Mouse (Mus musculus): ENCODE measurements around the gene Aspscr1. TPM values are rescaled to one million over a fixed set of nuclear protein-coding genes. Genes with fewer than 3 reads are reported as not detected.

Gene Aspscr1
- polyA plus RNA-seq, 1 experiment from 2014 or later: 144 TPM

DNA sequence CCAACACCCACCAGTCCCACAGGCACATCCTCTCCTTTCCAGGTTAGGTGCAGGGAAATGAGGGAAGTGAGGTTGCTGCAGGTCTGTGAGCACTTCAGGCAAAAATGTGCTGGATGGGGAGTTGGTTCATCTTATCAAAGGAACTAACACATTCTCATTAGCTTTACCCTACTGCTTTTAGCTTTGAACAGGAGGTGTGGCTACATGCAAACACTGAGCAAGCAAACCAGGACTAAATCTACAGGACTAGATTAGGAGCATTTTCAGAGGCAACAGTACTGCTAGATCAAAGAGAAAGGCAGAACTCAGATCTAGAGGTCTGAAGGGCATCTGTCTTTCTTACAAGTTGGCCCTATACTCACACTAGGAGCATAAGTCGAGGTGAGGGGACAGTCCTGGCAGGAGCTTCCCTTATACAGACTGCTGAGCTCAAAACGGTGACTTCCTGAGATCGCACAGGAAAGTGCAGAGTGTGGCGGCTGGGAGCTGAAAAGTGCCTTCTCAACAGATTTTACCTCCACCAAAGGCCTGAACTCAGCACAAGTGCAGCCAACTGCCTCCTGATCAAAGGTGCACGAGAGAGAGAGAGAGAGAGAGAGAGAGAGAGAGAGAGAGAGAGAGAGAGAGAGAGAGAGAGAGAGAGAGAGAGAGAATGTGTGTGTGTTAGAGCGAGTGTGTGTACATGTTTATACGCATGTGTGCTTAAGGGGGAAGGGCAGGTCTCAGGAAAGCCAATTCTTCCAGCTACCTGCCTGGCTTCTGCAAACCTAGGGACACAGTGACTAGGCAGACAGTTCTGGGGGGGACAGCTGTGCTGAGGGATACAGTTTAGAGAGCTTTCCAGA lies 41.7 kb upstream of the Aspscr1 start:
- WGBS: 32% methylated on average over 7 of the region's 7 CpGs
- peak overlapping the region; percentile 27; the same call in 1 of the 2 replicates for H3K9ac ChIP-seq
- H3K4me1 ChIP-seq: peaks cover 44% of the 10 kb centered on the region
- no peak for ATAC-seq (replicated peaks; ENCODE audit: low FRiP score)
- H3K4me3 ChIP-seq (replicated peaks): peak overlapping the region; percentile 98
- peak overlapping the region; percentile 90 for H3K4me2 ChIP-seq
- H3K27me3 ChIP-seq: no peaks in the 10 kb centered on the region
- H3K27ac ChIP-seq: peak overlapping the region; percentile 92
- H3K36me3 ChIP-seq: peaks cover 31% of the 10 kb centered on the region
- H3K9me3 ChIP-seq (replicated peaks): no peaks in the 10 kb centered on the region

GRCm38 (mm10) chr11:120631726-120632448 lies 40.9 kb upstream of the Aspscr1 start:
- peaks cover 28% of the 10 kb centered on the region for H3K36me3 ChIP-seq
- peak overlapping the region; percentile 90 for H3K4me2 ChIP-seq
- H3K4me3 ChIP-seq (replicated peaks): peak overlapping the region; percentile 98
- H3K27ac ChIP-seq: peak overlapping the region; percentile 92
- peaks cover 44% of the 10 kb centered on the region for H3K4me1 ChIP-seq
- no peaks in the 10 kb centered on the region for H3K9me3 ChIP-seq (replicated peaks)
- H3K9ac ChIP-seq: peak overlapping the region; percentile 88
- no peaks in the 10 kb centered on the region for H3K27me3 ChIP-seq
- WGBS: 48% methylated on average over 4 of the region's 4 CpGs
- no peak for ATAC-seq (replicated peaks; ENCODE audit: low FRiP score)

- WGBS: under 1% methylated on average over 93 of the region's 116 CpGs
Measured at GRCm38 (mm10) chr11:120632559-120633519, 39.9 kb upstream of the Aspscr1 start.

DNA sequence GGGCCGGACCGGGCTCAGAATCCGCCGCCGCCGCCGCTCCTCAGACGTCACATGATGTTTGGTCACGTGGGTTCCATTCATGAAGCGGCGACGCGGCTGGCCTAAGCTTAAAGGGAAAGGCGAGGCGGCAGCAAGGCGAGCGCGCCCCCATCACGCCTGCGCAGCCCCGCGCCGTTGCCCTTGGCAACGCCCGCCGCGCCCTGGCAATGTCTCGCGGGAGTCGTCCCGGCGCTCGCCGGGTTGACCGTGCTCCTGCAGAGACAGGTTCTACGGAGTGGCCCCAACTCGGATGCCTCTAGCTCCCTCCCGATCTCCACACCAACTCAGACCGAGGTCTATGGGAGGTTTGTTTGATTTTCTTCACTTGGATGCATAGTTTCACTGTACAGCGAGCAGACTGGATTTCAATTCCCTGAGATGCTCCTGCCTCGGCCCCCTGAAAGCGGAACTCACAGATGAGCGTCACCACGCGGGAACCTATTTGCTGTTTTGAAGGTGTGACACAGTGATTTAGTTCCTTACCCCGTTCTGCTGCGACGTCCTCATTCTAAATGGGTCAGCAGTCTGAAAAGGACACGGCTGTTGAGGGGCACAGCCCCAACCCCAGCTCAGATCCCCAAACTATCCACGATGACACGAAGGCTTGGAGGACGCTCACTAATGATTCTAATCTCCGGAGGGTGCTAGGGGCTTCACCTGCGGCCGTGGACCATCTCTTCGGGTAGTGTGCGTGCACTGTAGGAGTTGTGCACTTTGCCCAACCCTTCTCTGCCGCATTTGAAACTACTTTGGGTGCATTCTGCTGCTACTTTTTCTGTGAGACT lies 39.0 kb upstream of the Aspscr1 start, which contains the start of gene Mafg:
TSS of gene Mafg (minus strand) at position 81 of the 824 bp plus-strand sequence.
- H3K9me3 ChIP-seq (replicated peaks): no peaks in the 10 kb centered on the region
- H3K4me3 ChIP-seq (replicated peaks): peak within 1 kb of the TSS; percentile 98
- H3K4me2 ChIP-seq: peak within 1 kb of the TSS; percentile 90
- peak; percentile 90 for ATAC-seq (replicated peaks; ENCODE audit: low FRiP score)
- 11% methylated on average over 58 of the region's 58 CpGs for WGBS
- H3K27me3 ChIP-seq: no peaks in the 10 kb centered on the region
- H3K9ac ChIP-seq: peak within 1 kb of the TSS; percentile 88
- peak within 1 kb of the TSS; percentile 92 for H3K27ac ChIP-seq
- H3K36me3 ChIP-seq: peaks cover 12% of the 10 kb centered on the region
- H3K4me1 ChIP-seq: peaks cover 44% of the 10 kb centered on the region

More at GRCm38 (mm10) chr11:120632559-120633519, 39.9 kb upstream of the Aspscr1 start:
- peak overlapping the region; percentile 92 for H3K27ac ChIP-seq
- H3K9ac ChIP-seq: peak overlapping the region; percentile 88
- H3K27me3 ChIP-seq: no peaks in the 10 kb centered on the region
- H3K4me2 ChIP-seq: peak overlapping the region; percentile 90
- peak overlapping the region; percentile 98 for H3K4me3 ChIP-seq (replicated peaks)
- peaks cover 44% of the 10 kb centered on the region for H3K4me1 ChIP-seq
- H3K36me3 ChIP-seq: peaks cover 18% of the 10 kb centered on the region
- peak; percentile 87 for ATAC-seq (replicated peaks; ENCODE audit: low FRiP score)
- H3K9me3 ChIP-seq (replicated peaks): no peaks in the 10 kb centered on the region

- peaks cover under 1% of the 10 kb centered on the region; the same call in 1 of the 2 replicates for H3K36me3 ChIP-seq
- no peak overlapping the region for H3K27ac ChIP-seq
- H3K9ac ChIP-seq: no peak overlapping the region
- no peak overlapping the region for H3K4me3 ChIP-seq (replicated peaks)
- H3K9me3 ChIP-seq (replicated peaks): no peaks in the 10 kb centered on the region
- H3K4me2 ChIP-seq: no peak overlapping the region
- peaks cover 34% of the 10 kb centered on the region for H3K4me1 ChIP-seq
- no peak for ATAC-seq (replicated peaks; ENCODE audit: low FRiP score)
- no peaks in the 10 kb centered on the region for H3K27me3 ChIP-seq
- 85% methylated on average over 5 of the region's 5 CpGs for WGBS
Measured at GRCm38 (mm10) chr11:120634810-120635209, 38.0 kb upstream of the Aspscr1 start.

GRCm38 (mm10) chr11:120641255-120641654 lies 31.5 kb upstream of the Aspscr1 start:
- no peaks in the 10 kb centered on the region for H3K9me3 ChIP-seq (replicated peaks)
- no peak overlapping the region for H3K4me3 ChIP-seq (replicated peaks)
- H3K36me3 ChIP-seq: no peaks in the 10 kb centered on the region
- 0 out of 2 replicates have a peak overlapping the region, but pooled peaks have one; percentile 17 for H3K9ac ChIP-seq
- H3K4me1 ChIP-seq: peaks cover 18% of the 10 kb centered on the region
- no peak overlapping the region for H3K27ac ChIP-seq
- H3K27me3 ChIP-seq: peaks cover 6% of the 10 kb centered on the region; the same call in 1 of the 2 replicates
- WGBS: 49% methylated on average over 9 of the region's 9 CpGs
- no peak for ATAC-seq (replicated peaks; ENCODE audit: low FRiP score)
- no peak overlapping the region for H3K4me2 ChIP-seq

DNA sequence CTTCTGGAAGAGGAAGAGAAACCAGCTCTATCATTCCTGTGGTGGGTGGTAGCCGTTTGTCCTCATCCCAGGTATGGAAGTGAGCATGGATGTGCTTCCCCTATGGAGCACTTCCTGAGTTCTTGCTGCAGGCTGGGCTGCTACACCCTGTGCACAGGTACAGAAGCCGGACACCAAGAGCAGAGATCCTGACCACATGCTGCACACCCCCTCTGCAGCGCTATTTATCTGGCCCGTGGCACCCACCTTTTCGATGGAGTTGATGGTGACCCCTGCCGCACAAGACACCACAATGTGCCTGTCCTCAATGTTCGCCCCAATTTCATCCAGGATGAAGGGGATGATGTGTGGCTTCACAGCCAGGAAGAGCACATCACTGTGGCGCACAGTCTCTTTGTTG lies 30.9 kb upstream of the Aspscr1 start:
- 0 out of 2 replicates have a peak overlapping the region, but pooled peaks have one; percentile 66 for H3K9ac ChIP-seq
- H3K27ac ChIP-seq: no peak overlapping the region
- H3K9me3 ChIP-seq (replicated peaks): no peaks in the 10 kb centered on the region
- no peak overlapping the region for H3K4me2 ChIP-seq
- H3K27me3 ChIP-seq: peaks cover 9% of the 10 kb centered on the region; the same call in 1 of the 2 replicates
- H3K4me3 ChIP-seq (replicated peaks): no peak overlapping the region
- peaks cover 18% of the 10 kb centered on the region for H3K4me1 ChIP-seq
- H3K36me3 ChIP-seq: no peaks in the 10 kb centered on the region
- WGBS: 83% methylated on average over 8 of the region's 8 CpGs
- no peak for ATAC-seq (replicated peaks; ENCODE audit: low FRiP score)

DNA sequence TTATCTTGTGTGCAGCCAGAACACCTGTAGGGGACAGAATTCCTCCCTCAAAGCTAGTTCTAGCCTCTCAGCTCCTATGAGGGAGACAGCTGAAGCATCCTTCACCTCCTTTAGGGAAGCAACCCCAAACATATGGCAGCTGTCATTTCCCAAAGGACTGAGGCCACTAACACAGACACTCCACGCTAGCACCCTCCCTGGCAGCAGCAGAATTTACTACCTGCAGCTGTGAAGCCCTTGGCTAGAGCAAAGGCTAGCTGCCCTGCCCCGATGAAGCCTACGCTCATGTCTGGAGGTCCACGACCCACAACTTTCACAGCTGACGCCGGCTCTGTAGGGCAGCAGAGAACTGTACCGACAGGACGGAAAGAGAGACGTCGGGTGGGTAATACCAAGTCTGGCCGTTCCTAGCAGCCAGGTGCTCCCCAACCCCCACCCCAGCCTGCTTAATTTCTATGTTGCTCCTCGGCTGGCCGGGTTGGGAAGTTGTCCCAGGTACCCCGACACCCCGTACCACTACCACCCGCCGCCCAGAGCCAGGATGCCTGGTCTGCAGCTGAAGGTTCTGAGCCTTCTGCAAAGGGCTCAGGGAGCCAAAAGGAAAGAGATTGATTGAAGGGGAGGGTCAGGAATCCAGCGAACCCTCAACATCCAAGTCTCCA lies 29.7 kb upstream of the Aspscr1 start:
- Histone ChIP-seq H3K4me3 (replicated peaks) (peak overlapping the region; percentile 50), H3K27me3 (peaks cover 20% of the 10 kb centered on the region; the same call in 1 of the 2 replicates), H3K4me2 (peak overlapping the region; percentile 78), H3K9me3 (replicated peaks) (no peaks in the 10 kb centered on the region), H3K27ac (no peak overlapping the region), H3K36me3 (no peaks in the 10 kb centered on the region), H3K9ac (peak overlapping the region; percentile 66), H3K4me1 (peaks cover 24% of the 10 kb centered on the region)
- under 1% methylated on average over 18 of the region's 18 CpGs for WGBS
- peak; percentile 48 for ATAC-seq (replicated peaks; ENCODE audit: low FRiP score)

DNA sequence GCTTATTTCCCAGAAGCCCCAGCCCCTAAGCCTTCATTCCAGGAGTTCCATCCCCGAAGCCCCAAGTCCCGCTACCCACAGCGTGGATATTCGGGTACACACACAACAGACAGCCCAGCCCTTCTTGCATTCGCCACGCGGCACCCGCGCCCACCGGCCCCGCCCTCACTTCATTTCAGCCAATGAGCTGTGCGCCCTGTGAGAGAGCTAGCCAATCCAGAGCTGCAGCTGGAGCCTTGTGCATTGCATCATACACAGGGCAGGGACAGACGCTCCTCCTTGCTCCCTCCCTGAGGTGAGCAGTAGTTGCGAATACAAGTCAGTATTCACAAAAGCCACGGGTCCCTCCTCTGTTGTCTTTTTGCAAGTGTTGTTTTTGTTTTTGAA lies 29.2 kb upstream of the Aspscr1 start, which contains the start of gene Pycr1:
TSS of gene Pycr1 (minus strand) at position 169 of the 387 bp plus-strand sequence.
- H3K9me3 ChIP-seq (replicated peaks): no peaks in the 10 kb centered on the region
- H3K36me3 ChIP-seq: no peaks in the 10 kb centered on the region
- H3K9ac ChIP-seq: peak within 1 kb of the TSS; percentile 66
- peak within 1 kb of the TSS; percentile 78 for H3K4me2 ChIP-seq
- WGBS: under 1% methylated on average over 15 of the region's 15 CpGs
- peaks cover 27% of the 10 kb centered on the region for H3K4me1 ChIP-seq
- 0 out of 2 replicates have a peak within 1 kb of the TSS, but pooled peaks have one; percentile 45 for H3K27ac ChIP-seq
- peak within 1 kb of the TSS; percentile 50 for H3K4me3 ChIP-seq (replicated peaks)
- ATAC-seq (replicated peaks; ENCODE audit: low FRiP score): peak; percentile 99
- peaks cover 22% of the 10 kb centered on the region; the same call in 1 of the 2 replicates for H3K27me3 ChIP-seq

Measured in kidney, embryonic 15.5 days (tissue).